Mouse (Mus musculus) limb, embryonic 12.5 days (tissue): Measurements from ENCODE around the gene Cacna1g. TPM values are rescaled to one million over a fixed set of nuclear protein-coding genes. Genes with fewer than 3 reads are reported as not detected.
A peak's percentile ranks its signal among the peaks of the same experiment; 100 is the strongest.

Experiments used
- ATAC-seq: fragments of 200-750 bp; cut with Nextera tagmentation; 2 replicates; pipeline ENCODE4 v1.8.0; 2017; ENCODE audit warnings: low read depth, moderate TSS enrichment; ENCODE audit not compliant: insufficient number of reproducible peaks, insufficient read depth, low FRiP score, low TSS enrichment
- H3K27ac ChIP-seq: fragments of 300-500 bp; sonication (generic); 2 replicates; pipeline ENCODE4 v1.5.1; 2016; ENCODE audit warnings: mild to moderate bottlenecking, moderate library complexity
- H3K27me3 ChIP-seq: fragments of 300-500 bp; sonication (generic); 2 replicates; pipeline ENCODE4 v1.6.1; 2016; ENCODE audit warnings: mild to moderate bottlenecking, moderate library complexity
- H3K36me3 ChIP-seq: fragments of 300-500 bp; sonication (generic); 2 replicates; pipeline ENCODE4 v1.6.1; 2016; ENCODE audit warnings: mild to moderate bottlenecking, moderate library complexity
- H3K4me1 ChIP-seq: fragments of 300-500 bp; sonication (generic); replicated peaks from 2 replicates; pipeline ENCODE4 v1.6.1; 2016
- H3K4me2 ChIP-seq: fragments of 300-500 bp; sonication (generic); 2 replicates; pipeline ENCODE4 v1.6.1; 2016; ENCODE audit warnings: mild to moderate bottlenecking, moderate library complexity
- H3K4me3 ChIP-seq: fragments of 300-500 bp; sonication (generic); replicated peaks from 2 replicates; pipeline ENCODE4 v1.5.1; 2016; ENCODE audit warnings: mild to moderate bottlenecking
- H3K9ac ChIP-seq: fragments of 300-500 bp; sonication (generic); replicated peaks from 2 replicates; pipeline ENCODE4 v1.6.1; 2016; ENCODE audit warnings: mild to moderate bottlenecking, moderate library complexity
- H3K9me3 ChIP-seq: fragments of 300-500 bp; sonication (generic); 2 replicates; pipeline ENCODE4 v1.6.1; 2016; ENCODE audit warnings: mild to moderate bottlenecking, moderate library complexity
- WGBS: fragments of 180-500 bp; shearing (Covaris S2); methylation state at CpG from one replicate; pipeline ENCODE4 v1.1.7; 2016; 5-methylcytosine and 5-hydroxymethylcytosine counted together
- polyA plus RNA-seq: library from polyadenylated mRNA; unstranded; fragments of >200 nt; fragmentation: Nextera tagmentation; extraction: Ambion mirVana; gene quantifications from 2 replicates; pipeline ENCODE4 v1.2.1, GENCODE M21; 2016

Gene Cacna1g
- polyA plus RNA-seq, 1 experiment from 2014 or later = 25.5 TPM

- Histone ChIP-seq H3K27ac (no peak overlapping the region), H3K4me2 (peak overlapping the region; percentile 83), H3K27me3 (peaks cover 35% of the 10 kb centered on the region; the same call in 1 of the 2 replicates), H3K9ac (no peak overlapping the region; the same call in 1 of the 2 replicates), H3K36me3 (no peaks in the 10 kb centered on the region), H3K9me3 (no peaks in the 10 kb centered on the region), H3K4me3 (peak overlapping the region; percentile 59), H3K4me1 (peaks cover 26% of the 10 kb centered on the region)
- WGBS = 65% methylated on average over 7 of the region's 7 CpGs
- no peak for ATAC-seq
Observed at GRCm38 (mm10) chr11:94491749-94492099, 17.7 kb upstream of the Cacna1g start.

- peaks cover 28% of the 10 kb centered on the region for H3K4me1 ChIP-seq
- no peaks in the 10 kb centered on the region for H3K36me3 ChIP-seq
- H3K27ac ChIP-seq = no peak overlapping the region; the same call in 1 of the 2 replicates
- H3K9ac ChIP-seq = peak overlapping the region; percentile 76
- no peaks in the 10 kb centered on the region for H3K9me3 ChIP-seq
- WGBS = 6% methylated on average over 55 of the region's 55 CpGs
- H3K27me3 ChIP-seq = peaks cover 38% of the 10 kb centered on the region; the same call in 1 of the 2 replicates
- H3K4me3 ChIP-seq = peak overlapping the region; percentile 59
- H3K4me2 ChIP-seq = peak overlapping the region; percentile 83
- ATAC-seq = 0 out of 2 replicates have a peak, but pooled peaks have one; percentile 8
Observed at GRCm38 (mm10) chr11:94491035-94491748, 17.2 kb upstream of the Cacna1g start.

- no peak overlapping the region for H3K4me3 ChIP-seq
- peaks cover 34% of the 10 kb centered on the region for H3K4me1 ChIP-seq
- ATAC-seq = no peak
- H3K9me3 ChIP-seq = no peaks in the 10 kb centered on the region
- peaks cover 49% of the 10 kb centered on the region for H3K27me3 ChIP-seq
- H3K36me3 ChIP-seq = no peaks in the 10 kb centered on the region
- no peak overlapping the region for H3K9ac ChIP-seq
- H3K4me2 ChIP-seq = no peak overlapping the region
- H3K27ac ChIP-seq = no peak overlapping the region
- 38% methylated on average over 4 of the region's 4 CpGs for WGBS
Observed at GRCm38 (mm10) chr11:94489745-94490144, 15.7 kb upstream of the Cacna1g start.

- no peak overlapping the region for H3K9ac ChIP-seq
- WGBS = 83% methylated on average over 11 of the region's 11 CpGs
- H3K4me1 ChIP-seq = peaks cover 34% of the 10 kb centered on the region
- peaks cover 47% of the 10 kb centered on the region for H3K27me3 ChIP-seq
- ATAC-seq = no peak
- no peaks in the 10 kb centered on the region for H3K9me3 ChIP-seq
- H3K36me3 ChIP-seq = no peaks in the 10 kb centered on the region
- H3K4me3 ChIP-seq = no peak overlapping the region
- no peak overlapping the region for H3K27ac ChIP-seq
- H3K4me2 ChIP-seq = no peak overlapping the region
Observed at GRCm38 (mm10) chr11:94488767-94489533, 15.0 kb upstream of the Cacna1g start.

- Histone ChIP-seq H3K4me1 (peaks cover 22% of the 10 kb centered on the region), H3K27ac (no peak within 1 kb of the TSS), H3K36me3 (no peaks in the 10 kb centered on the region), H3K27me3 (peaks cover 23% of the 10 kb centered on the region), H3K9me3 (no peaks in the 10 kb centered on the region), H3K4me2 (peak within 1 kb of the TSS; percentile 46), H3K4me3 (no peak within 1 kb of the TSS), H3K9ac (no peak within 1 kb of the TSS)
- ATAC-seq = peak; percentile 34; the same call in 1 of the 2 replicates
- 4% methylated on average over 24 of the region's 24 CpGs for WGBS
Observed at GRCm38 (mm10) chr11:94486001-94486400, 12.0 kb upstream of the Cacna1g start, which contains the start of gene Spata20. Spata20 (minus strand) TSS chr11:94486179.

GRCm38 (mm10) chr11:94485223-94485622 lies 11.2 kb upstream of the Cacna1g start:
- Histone ChIP-seq H3K4me1 (peaks cover 17% of the 10 kb centered on the region), H3K9me3 (no peaks in the 10 kb centered on the region), H3K4me3 (no peak overlapping the region), H3K36me3 (no peaks in the 10 kb centered on the region), H3K27me3 (peaks cover 17% of the 10 kb centered on the region), H3K4me2 (no peak overlapping the region), H3K9ac (no peak overlapping the region), H3K27ac (no peak overlapping the region)
- ATAC-seq = no peak
- 71% methylated on average over 5 of the region's 5 CpGs for WGBS

- ATAC-seq = no peak
- Histone ChIP-seq H3K27ac (no peak overlapping the region), H3K9ac (no peak overlapping the region), H3K9me3 (no peaks in the 10 kb centered on the region), H3K4me2 (no peak overlapping the region), H3K4me3 (no peak overlapping the region), H3K36me3 (no peaks in the 10 kb centered on the region), H3K27me3 (peaks cover 18% of the 10 kb centered on the region), H3K4me1 (peaks cover 11% of the 10 kb centered on the region)
- WGBS = 87% methylated on average over 9 of the region's 9 CpGs
Observed at GRCm38 (mm10) chr11:94484636-94485035, 10.6 kb upstream of the Cacna1g start.

GRCm38 (mm10) chr11:94483921-94484320 lies 9.9 kb upstream of the Cacna1g start:
- no peak overlapping the region for H3K4me3 ChIP-seq
- no peaks in the 10 kb centered on the region for H3K9me3 ChIP-seq
- H3K4me2 ChIP-seq = no peak overlapping the region
- peaks cover 8% of the 10 kb centered on the region for H3K4me1 ChIP-seq
- H3K27ac ChIP-seq = no peak overlapping the region
- no peak overlapping the region for H3K9ac ChIP-seq
- ATAC-seq = no peak
- 59% methylated on average over 14 of the region's 14 CpGs for WGBS
- H3K36me3 ChIP-seq = no peaks in the 10 kb centered on the region
- H3K27me3 ChIP-seq = peaks cover 25% of the 10 kb centered on the region

- no peak overlapping the region for H3K4me2 ChIP-seq
- no peak for ATAC-seq
- H3K4me1 ChIP-seq = peaks cover 8% of the 10 kb centered on the region
- WGBS = 69% methylated on average over 11 of the region's 11 CpGs
- no peak overlapping the region for H3K9ac ChIP-seq
- no peak overlapping the region for H3K27ac ChIP-seq
- peaks cover 26% of the 10 kb centered on the region for H3K27me3 ChIP-seq
- no peaks in the 10 kb centered on the region for H3K9me3 ChIP-seq
- H3K4me3 ChIP-seq = no peak overlapping the region
- H3K36me3 ChIP-seq = no peaks in the 10 kb centered on the region
Observed at GRCm38 (mm10) chr11:94483436-94483835, 9.4 kb upstream of the Cacna1g start.

GRCm38 (mm10) chr11:94482738-94483137 lies 8.7 kb upstream of the Cacna1g start:
- Histone ChIP-seq H3K4me3 (no peak overlapping the region), H3K27me3 (peaks cover 26% of the 10 kb centered on the region), H3K4me1 (peaks cover 8% of the 10 kb centered on the region), H3K27ac (no peak overlapping the region), H3K9me3 (no peaks in the 10 kb centered on the region), H3K9ac (no peak overlapping the region), H3K4me2 (no peak overlapping the region), H3K36me3 (no peaks in the 10 kb centered on the region)
- WGBS = 91% methylated on average over 11 of the region's 11 CpGs
- ATAC-seq = no peak

- Histone ChIP-seq H3K27me3 (peaks cover 29% of the 10 kb centered on the region), H3K9me3 (no peaks in the 10 kb centered on the region), H3K4me3 (no peak overlapping the region), H3K9ac (no peak overlapping the region), H3K4me1 (peaks cover 12% of the 10 kb centered on the region), H3K4me2 (no peak overlapping the region), H3K36me3 (no peaks in the 10 kb centered on the region), H3K27ac (no peak overlapping the region)
- ATAC-seq = no peak
- WGBS = 89% methylated on average over 7 of the region's 7 CpGs
Observed at GRCm38 (mm10) chr11:94481963-94482362, 8.0 kb upstream of the Cacna1g start.
